Mouse (Mus musculus): ENCODE data around the gene Ormdl2.

DNA sequence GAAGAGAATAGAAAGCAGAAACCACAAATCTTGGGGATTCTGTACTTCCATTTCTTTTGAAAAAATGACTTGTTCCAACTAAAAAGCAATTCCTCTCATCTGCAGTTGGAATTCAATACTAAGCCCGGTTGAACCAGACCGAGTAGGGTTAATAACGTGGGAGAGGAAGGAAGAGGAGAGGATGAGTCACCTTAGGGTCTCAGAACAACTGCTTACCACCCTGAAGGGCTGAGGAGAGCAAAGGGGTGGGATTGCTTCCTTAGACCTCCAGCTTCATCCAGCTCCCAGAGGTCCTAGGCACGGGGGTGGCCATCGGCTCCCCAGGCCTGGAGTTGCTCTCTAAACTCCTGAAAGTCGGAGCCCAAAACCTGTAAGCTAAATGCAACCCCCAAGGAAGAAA is 18.1 kb downstream of the Ormdl2 start:
- no peak for TF ChIP-seq POLR2A (IDR thresholded peaks at IDR 0.05; ENCODE audit: borderline replicate concordance, control insufficient read depth, low read depth, low read length)
- TF ChIP-seq CTCF (IDR thresholded peaks at IDR 0.05; ENCODE audit: control insufficient read depth, insufficient read depth, low read length), result no peak

Data from bone marrow, adult 2 months (tissue).